Mouse (Mus musculus): ENCODE measurements around the gene Prr32.

Gene Prr32

GRCm38 (mm10) chrX:45090604-45091003 is at the start of gene Prr32:
TSS of gene Prr32 (plus strand) at chrX:45090904.
- in situ Hi-C loops (cut with MseI, MboI), result no loop called here

All from mouse trophoblast stem cell (cell line).